In genomic region chr10:59907080-59907609, GRCm38 (mm10) we compare ENCODE assay signal across 7 mouse cellular contexts. TPM values are rescaled to one million over a fixed set of nuclear protein-coding genes. Genes with fewer than 3 reads are reported as not detected.
DNase-seq lines count a peak whose midpoint lies in the region; ATAC-seq and TF ChIP-seq lines count a peak whose summit lies in the region.

No protein-coding gene starts in this region.

- peak overlapping the region; percentile 82 for H3K27ac ChIP-seq in heart, postnatal 0 days (ENCODE audit: low read depth)
- no peak overlapping the region for H3K27ac ChIP-seq in layer of hippocampus, adult 2 months

- DNase-seq in kidney, postnatal 10 days, result peak; percentile 28
- DNase-seq in kidney, adult 11 months, result no peak
- no peak for DNase-seq in Patski (ENCODE audit: low read depth, low spot score)
- no peak for DNase-seq in heart, postnatal 0 days (ENCODE audit: low spot score)
- peak; percentile 14 to 42 for DNase-seq in spleen, postnatal 10 days (ENCODE audit: low spot score in 2 of 2)
- DNase-seq in layer of hippocampus, adult 2 months (ENCODE audit: low spot score in 2 of 2), result no peak

- TF ChIP-seq CTCF in Patski (IDR thresholded peaks at IDR 0.05), result no peak
- TF ChIP-seq CTCF in heart, postnatal 0 days (IDR thresholded peaks at IDR 0.05; ENCODE audit: low read depth), result no peak
- no peak for TF ChIP-seq CTCF in layer of hippocampus, adult 2 months (conservative IDR thresholded peaks at IDR 0.05)

- H3K4me3 ChIP-seq in heart, postnatal 0 days (ENCODE audit: low read depth, low read length), result no peak overlapping the region
- no peak overlapping the region for H3K4me3 ChIP-seq in layer of hippocampus, adult 2 months

- 59% methylated on average over 3 of the region's 3 CpGs for whole genome bisulfite sequencing in heart, postnatal 0 days

- no peaks in the 10 kb centered on the region for H3K27me3 ChIP-seq in Patski
- H3K27me3 ChIP-seq in heart, postnatal 0 days (ENCODE audit: control insufficient read depth, insufficient read depth, low read length), result no peaks in the 10 kb centered on the region

- CTCF ChIA-PET in Patski (lab: Charles Lee), result interaction anchor here (1.2 to 2.5 kb wide), 3 partner anchors 14 to 43 kb away, joined by 4 to 8 read pairs (median 5); no protein-coding TSS in a partner anchor

- ATAC-seq in Patski, result peak; percentile 5
- no peak for ATAC-seq in heart, postnatal 0 days (ENCODE audit: insufficient read depth, low read depth)
- no peak for ATAC-seq in granulocyte monocyte progenitor cell, adult 5-6 weeks (replicated peaks; ENCODE audit: poor library complexity, severe bottlenecking)

- H3K4me2 ChIP-seq in heart, postnatal 0 days (ENCODE audit: low read depth, low read length), result no peak overlapping the region

- in situ Hi-C loops in Patski (cut with MboI; ENCODE audit: low pct_unique_long_range_greater_than_20kb), result loop anchor here (5.0 kb wide), 1 partner anchor 40 kb away; no protein-coding TSS in a partner anchor

- no peak for TF ChIP-seq EP300 in heart, postnatal 0 days (IDR thresholded peaks at IDR 0.05; ENCODE audit: low read depth)

- H3K4me1 ChIP-seq in heart, postnatal 0 days (ENCODE audit: control insufficient read depth, insufficient read depth), result peaks cover 56% of the 10 kb centered on the region

- H3K9ac ChIP-seq in heart, postnatal 0 days (replicated peaks; ENCODE audit: low read depth, low read length), result peak overlapping the region; percentile 4; the same call in 1 of the 2 replicates

- POLR2A ChIA-PET in Patski (lab: Charles Lee), result interaction anchor here (0.8 to 3.6 kb wide), 2 partner anchors 44 to 79 kb away, joined by 5 to 22 read pairs; partner anchors contain the start of gene Ddit4

- no peaks in the 10 kb centered on the region for H3K9me3 ChIP-seq in heart, postnatal 0 days (replicated peaks; ENCODE audit: control insufficient read depth, low read length)

- H3K36me3 ChIP-seq in heart, postnatal 0 days (replicated peaks; ENCODE audit: control insufficient read depth, insufficient read depth, low read length), result no peaks in the 10 kb centered on the region

RNA-seq across cellular contexts. Expression of gene Dnajb12, which starts 27.8 kb away (rescaled TPM):
- 54.0 TPM for polyA plus RNA-seq in Patski (2021)
- 48.5 and 50.0 TPM in 2 replicates for total RNA-seq in heart, postnatal 0 days (2014; rRNA removed; ENCODE audit: low replicate concordance)
- 18.4 and 18.5 TPM in 2 replicates for polyA plus RNA-seq in heart, postnatal 0 days (2015; fragmentation: Nextera tagmentation; extraction: Ambion mirVana)
- total RNA-seq in granulocyte monocyte progenitor cell, adult 5-6 weeks (2014; fragmentation: Nextera tagmentation), result 18.8 and 26.9 TPM in 2 replicates
- 14.3 and 25.0 TPM in 2 replicates for total RNA-seq in granulocyte monocyte progenitor cell, adult 5-6 weeks (2017)
- total RNA-seq in layer of hippocampus, adult 2 months (2021), result 10 to 100 TPM; 54.4 to 56.8 TPM

RNA-seq across cellular contexts. Expression of gene Ddit4, which starts 44.5 kb away (rescaled TPM):
- polyA plus RNA-seq in Patski (2021), result 63.9 TPM
- total RNA-seq in heart, postnatal 0 days (2014; rRNA removed; ENCODE audit: low replicate concordance), result 30.3 and 35.6 TPM in 2 replicates
- 17.0 and 17.4 TPM in 2 replicates for polyA plus RNA-seq in heart, postnatal 0 days (2015; fragmentation: Nextera tagmentation; extraction: Ambion mirVana)
- total RNA-seq in granulocyte monocyte progenitor cell, adult 5-6 weeks (2014; fragmentation: Nextera tagmentation), result 0.49 TPM in 1 of 2 replicates, not detected in the other
- total RNA-seq in granulocyte monocyte progenitor cell, adult 5-6 weeks (2017), result 2.0 and 2.2 TPM in 2 replicates
- 10 to 100 TPM; 63.6 to 66.7 TPM for total RNA-seq in layer of hippocampus, adult 2 months (2021)

Comparison
In these comparisons a context has a peak if more than half of its experiments do, and no peak if none do; other contexts are left out.
1. DNase-seq: peak in kidney, postnatal 10 days (single experiment) and spleen, postnatal 10 days (2 of 2); none in kidney, adult 11 months (single experiment), Patski (single experiment), heart, postnatal 0 days (single experiment) and layer of hippocampus, adult 2 months (0 of 2).